Mouse (Mus musculus) lung, postnatal 25 days (tissue): Measurements from ENCODE around the gene Boc.

Source experiments
- DNase-seq: peaks from one replicate; pipeline ENCODE4 v3.0.0; 2022; ENCODE audit warnings: low spot score

The Boc gene

DNA sequence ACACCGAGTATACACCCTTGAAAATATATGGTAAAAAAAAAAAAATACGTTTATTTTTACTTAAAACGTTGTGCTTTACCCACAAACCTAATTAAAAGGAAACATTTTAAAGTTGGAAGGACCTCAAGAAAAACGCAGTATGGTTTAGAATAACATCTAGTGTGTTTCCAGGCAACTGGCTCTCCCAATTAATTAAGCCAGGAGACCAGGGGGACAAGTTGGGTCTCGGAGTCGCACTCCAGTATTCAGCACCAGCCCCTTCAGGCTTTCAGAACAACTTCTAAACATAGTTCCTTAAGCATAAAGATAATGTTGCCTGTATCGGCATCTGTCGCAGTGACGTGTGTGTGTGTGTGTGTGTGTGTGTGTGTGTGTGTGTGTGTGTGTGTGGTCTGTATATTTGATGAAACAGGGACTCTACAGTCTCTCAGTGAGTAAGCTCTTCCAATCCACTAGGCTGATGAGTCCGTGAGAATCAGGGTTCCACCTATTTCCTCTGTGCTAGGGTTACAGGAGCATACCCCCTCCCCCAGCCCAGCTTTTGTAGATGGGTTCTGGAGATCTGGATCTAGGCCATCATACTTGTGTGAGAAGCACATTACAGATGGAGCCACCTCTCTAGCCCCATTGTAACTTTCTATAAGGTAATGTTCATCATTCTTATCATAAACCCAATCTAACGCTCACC is 31.3 kb downstream of the Boc start:
- no peak for DNase-seq

DNA sequence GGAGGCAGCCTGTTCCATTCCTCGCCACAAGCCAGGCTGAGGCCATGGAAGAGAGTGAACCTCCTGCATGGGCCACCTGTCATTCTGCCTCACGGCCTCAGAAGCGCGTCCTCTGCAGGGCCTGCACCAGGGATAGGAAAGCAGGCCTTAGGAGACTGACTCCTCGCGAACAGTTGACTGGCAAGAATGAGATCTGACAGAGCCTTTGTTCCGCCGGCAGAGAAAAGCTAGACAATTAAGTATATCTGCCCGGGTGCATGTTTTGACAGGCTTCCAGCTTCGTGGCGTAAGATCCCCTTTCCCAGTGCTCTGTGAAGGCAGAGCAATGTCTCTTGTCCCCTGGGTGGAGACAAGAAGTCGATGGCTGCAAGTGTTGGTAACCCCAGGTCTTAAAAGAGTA is 32.0 kb downstream of the Boc start:
- DNase-seq, result no peak

DNA sequence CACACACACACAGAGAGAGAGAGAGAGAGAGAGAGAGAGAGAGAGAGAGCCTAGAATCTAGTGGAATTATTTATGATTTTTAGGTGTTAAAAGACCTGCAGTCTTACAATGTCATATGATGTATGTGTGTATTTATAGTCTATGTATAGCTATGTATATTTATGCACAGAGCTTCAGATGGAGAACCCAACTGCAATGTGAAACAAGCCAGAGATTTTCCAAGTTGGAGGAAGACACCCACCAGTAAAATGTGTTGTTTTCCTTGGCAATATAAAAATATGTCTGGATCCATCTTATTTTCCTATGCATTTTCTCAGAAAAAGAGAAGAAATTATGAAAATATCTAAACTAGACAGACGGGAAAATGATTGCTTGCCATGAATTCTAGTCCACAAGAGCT is 32.7 kb downstream of the Boc start:
- DNase-seq, result no peak

DNA sequence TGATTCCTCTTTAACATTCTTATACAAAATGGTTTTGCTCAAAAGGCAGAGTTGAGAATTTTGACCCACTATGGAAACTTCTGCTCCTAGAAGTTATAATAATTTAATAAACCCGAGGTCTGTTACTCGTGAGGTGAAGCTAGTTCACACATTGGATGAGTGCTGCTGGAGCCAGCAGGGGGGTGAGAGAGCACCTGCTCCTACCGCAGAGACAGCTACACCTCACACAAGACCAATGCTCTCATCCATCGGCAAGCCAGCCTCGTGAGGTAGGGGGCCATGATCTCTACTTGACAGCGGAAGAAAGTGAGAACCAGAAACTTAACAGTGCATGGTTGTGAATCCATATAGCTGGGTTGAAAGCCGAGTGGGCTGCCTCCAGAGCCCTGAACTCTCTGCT is 35.1 kb downstream of the Boc start:
- DNase-seq, result no peak

DNA sequence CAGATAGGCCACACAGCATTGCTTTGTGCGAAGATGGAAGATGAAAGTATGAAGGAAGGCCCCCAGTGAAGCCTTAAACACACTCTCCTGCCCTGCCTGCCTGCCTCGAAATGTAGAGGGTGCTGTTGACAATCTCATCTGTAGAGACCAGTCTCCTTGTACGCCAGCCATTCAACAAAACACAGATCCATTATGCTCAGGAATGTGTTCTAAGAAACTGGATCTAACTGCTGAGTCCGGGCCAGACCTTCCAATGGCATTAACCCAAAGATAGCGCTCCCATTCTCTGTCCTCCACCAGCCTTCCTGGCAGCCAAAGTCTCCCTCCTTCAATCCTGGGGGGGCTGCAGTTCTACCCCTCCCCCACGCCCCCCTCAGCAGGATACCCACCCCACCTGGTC is 42.2 kb downstream of the Boc start:
- DNase-seq, result no peak

DNA sequence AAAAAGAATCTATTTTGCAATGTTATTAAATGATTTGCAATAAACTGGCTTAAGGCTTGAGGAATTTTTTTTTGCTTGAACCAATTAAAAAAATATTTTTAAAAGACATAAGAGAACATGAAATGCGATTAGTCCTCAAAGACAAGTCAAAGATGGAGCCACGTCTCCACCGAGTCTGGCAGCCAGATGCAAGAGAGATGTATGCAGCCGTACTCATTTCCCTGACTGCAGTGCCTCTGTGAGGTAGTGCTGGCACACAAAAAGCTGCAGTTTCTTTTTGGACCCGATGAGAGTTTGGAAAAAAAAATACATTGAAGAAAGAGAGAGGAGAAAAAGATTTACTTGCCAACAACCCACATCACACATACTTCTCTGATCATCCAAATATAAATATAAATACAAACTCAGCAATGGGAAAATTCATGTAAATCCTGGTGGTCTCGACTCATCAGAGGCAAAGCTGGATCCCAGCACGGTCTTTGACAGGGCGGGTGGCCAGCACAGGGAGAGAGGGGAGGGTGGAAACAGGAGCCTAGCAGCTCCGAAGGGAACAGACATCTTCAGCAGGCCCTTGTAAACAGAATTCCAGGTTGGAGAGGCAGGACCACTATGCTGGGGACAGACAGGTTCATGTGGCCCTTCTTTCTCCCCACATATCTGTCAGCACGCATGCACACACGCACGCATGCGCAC is 48.0 kb downstream of the Boc start:
- DNase-seq, result no peak

DNA sequence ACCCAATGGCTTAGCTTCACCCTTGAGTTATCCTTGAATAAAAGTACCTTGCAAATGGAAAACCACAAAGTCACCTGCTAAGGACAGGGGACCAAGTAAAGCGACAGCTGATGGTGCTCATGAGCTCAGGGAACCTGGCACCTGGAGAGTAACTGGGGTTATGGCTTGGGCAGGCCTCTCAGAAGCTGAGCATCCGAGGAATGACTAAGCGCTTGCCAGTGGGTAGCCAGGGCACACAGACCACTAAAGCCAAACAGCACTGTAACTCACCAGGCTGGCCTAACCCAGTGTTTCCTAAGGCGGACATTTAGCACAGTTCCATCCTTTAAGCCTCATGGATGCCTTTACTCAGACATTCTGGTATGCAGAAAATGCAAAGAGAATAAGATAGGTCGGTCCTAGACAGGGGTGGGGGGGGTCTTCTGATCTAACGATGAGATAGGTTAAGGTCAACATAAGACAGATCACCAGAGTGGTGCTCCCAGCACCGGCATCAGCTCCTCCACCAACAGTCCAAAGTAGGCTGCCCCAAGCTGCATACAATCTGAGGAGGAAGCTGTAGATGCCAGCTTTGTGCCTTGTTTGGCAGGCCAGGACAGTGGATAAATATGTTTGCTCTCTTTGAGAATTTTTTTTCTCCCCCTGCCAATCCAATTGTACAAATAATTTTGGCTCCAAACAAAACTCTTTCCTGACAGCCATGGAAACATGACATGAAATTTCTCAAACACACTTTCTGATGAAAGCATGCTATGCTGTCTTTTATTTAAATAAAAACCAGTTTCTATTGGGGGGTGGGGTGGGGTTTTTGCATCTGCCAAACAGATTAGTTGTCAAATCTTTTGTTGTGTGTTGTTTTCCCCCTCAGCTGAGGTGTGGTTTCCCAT is 49.0 kb downstream of the Boc start:
- no peak for DNase-seq

DNA sequence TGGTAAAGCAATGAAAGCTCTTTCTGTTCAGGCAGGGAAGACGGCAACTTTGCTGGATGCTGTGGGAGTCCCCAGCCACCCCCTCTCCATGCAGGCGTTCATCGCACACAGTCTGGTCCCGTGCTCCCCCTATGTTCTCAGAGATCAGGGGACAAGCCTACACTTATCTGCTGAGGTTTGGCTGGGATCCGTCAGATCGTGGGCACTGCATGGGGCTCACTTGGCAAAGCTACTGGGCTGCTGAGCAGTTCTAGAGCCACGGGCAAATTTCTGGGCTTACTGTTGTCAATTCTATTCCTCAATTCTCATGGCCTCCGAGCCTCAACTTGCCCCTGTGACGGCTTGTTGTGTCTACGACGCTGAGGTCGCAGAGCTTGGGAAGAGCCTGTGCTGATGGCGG is 49.9 kb downstream of the Boc start:
- DNase-seq, result no peak

DNA sequence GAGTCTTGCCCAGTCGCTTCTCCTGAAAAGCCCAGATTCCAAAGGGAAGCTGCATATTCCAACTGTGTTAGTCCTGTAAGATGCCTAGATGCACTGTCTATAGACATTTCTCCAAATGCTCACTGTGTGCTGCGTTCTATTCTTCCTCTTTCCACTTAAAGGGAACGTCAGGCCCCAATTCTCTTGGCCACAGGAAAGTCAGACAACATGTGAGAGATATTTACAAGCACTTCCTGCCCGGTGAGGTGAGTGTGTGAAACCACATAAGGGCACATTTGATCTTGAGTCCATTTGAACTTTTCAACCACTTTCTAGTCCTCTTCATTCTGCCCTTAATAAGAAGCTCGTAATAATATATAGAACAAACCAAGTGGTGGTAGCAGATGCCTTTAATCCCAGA is 50.7 kb downstream of the Boc start:
- no peak for DNase-seq

DNA sequence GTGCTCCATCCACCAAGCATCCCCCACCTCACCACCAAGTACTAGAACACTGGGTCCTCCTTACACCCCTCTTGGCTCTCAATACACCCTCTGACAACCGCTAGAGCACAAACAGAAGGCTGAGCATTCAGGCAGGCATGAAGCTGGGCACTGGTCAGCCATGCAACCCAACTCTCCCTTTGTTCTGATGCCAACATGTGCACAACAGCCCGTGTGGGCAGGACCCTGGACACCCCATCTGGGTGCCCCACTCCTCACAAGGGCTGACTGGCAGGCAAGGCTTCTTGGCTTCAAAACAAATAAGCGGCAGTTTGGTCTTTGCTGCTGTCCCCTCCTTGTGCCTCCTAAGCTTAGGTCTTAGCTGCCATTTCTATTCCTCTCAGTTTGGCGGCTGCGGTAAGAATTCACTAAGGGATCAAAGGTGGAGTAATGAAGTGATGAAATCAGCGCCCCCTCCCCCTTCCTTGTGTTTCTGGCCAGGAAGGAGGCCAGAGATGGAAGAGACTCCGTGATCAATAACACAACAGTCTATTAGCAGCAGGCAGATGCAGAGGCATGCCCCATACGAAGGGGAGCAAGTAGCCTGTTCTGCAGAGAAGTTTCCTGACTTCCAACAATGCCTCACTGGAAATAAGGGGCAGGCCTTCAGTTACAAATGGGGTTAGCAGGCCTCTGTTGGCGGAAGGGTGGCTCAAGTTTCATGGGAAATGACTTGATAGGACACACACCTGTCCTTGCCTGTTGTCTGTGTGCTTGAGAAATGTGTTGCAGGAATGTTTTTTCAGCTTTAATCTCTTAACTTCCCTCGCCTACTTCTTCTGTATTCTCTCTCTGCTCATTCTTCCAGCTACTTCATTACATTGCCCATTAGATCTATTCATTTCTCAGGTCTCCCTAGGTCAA is 51.4 kb downstream of the Boc start:
- DNase-seq, result no peak

DNA sequence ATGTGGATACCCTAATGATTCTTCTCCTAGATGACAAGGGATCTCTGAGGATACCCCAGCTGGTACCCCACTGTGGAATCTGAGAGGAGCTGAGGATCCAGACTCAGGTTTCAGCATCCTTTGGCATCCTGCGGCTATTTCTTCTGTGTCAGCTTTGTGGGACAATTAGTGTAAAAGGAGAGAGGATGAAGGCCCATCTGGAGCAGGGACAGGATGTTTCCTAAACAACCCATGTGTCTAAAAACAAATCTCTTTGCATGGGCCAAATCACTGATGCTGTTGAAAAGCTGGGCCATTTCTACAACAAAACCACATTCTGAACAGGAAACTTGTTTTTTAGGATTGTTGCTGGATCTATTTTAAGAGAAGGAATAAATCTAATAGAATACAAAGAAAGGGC is 53.5 kb downstream of the Boc start:
- DNase-seq, result no peak

DNA sequence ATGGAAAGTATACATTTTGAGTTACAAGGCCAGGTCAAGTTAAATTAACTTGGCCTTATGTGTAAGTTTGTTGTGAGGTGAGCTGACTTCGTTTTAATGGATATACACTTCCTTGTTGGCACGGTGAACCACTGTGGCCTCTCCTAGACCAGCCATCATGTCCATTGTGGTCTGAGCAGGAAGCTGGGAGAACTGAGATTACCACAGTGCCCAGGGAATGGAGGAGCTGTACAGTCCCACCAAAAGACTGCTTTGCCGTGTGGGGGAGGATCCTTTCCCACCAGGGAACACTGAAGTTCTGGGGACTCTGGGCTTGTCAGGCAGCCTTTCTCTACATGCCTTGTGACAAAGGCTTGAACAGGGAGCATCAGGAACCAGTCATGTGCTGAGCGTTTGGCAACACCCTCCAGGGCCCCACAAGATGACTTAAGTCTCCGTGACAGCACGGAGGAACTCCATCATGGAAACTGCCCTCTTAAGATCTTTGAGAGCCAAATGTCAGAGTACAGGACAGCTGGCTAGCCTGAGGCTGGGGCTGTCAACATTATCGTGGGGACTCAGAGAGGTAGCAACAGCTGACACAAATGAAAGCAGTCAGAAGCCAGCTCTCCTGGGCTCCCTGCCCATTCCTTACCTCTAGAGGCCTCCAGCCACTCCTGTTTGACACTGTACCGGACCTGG is 55.7 kb downstream of the Boc start:
- no peak for DNase-seq

DNA sequence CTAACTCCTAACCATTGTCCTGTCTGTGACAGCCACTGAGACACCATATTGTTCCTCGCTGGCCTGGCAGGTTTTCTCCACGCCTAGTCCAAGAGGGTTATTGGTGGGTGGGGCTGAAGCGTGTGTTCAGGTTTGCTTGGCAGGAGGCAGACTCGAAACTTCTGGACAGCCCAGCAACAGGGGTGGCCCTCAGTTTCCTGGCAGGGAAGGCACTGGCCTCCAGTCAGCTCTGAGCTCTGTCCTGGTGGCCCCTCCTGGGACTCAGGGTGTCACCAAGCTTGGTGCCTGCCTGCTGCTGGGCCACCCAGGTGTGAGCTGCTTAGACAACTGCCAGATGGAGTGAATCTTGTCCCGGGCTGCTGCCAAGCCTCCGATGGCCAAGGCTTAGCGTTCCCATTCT is 56.4 kb downstream of the Boc start:
- DNase-seq, result no peak

DNA sequence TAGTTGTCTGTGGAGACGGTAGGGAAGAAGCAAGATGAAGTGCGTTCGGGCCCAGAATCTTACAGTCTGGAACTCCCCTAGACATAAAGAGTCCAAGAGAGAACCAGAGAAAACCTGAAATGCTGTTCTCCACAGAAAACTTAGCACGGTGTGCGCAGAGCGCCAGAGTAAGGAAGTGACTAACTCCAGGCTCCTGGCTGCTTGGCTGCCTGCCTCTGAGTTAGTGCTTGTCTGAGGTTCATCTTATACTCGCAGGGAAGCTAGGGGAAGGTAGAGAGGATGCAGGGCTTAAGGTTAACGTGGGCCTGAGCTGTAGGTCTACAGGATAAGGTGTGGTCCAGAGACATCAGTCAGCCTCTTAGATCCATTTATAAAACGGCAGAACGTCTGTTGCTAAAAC is 56.9 kb downstream of the Boc start:
- DNase-seq, result no peak

DNA sequence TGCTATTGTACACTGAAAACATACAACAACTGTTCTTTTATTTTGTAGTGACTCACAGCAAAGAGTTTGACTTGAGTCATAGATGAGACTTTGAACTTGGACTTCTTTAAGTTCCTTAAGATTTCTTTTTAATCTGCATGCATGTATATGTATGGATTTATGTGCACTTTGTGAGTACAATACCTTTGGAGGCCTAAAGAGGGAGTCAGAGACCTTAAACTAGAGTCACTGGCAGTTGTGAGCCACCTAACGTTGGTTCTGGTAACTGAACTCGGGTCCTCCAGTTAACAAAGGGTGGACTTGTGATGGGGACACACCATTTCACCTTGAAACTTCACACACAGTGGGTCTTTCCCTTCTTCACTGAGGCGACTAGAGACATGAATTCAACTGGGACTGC is 60.2 kb downstream of the Boc start:
- no peak for DNase-seq

DNA sequence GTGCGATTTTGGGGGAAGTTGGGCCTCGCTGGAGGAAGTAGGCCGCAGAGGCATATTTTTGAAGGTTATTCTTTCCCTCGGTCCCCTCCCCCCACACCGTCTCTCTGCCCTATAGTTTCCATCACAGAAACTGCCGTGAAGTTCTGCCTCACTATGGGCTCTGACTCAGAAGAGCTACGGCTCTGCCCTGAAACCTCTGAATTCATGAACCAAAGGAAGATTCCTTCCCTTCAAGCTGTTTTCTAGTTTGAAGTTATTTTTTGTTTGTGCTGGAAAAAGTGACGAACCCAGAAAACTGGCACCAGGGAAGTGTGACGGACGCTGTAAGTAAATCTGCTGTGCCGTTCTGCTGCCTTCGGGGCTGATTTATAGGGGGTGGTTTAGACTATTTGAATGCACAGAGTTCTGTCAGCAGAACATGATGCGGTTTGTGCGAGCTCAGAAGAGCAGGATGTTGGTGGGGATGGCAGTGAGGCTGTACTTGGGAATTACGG is 61.7 kb downstream of the Boc start:
- no peak for DNase-seq

DNA sequence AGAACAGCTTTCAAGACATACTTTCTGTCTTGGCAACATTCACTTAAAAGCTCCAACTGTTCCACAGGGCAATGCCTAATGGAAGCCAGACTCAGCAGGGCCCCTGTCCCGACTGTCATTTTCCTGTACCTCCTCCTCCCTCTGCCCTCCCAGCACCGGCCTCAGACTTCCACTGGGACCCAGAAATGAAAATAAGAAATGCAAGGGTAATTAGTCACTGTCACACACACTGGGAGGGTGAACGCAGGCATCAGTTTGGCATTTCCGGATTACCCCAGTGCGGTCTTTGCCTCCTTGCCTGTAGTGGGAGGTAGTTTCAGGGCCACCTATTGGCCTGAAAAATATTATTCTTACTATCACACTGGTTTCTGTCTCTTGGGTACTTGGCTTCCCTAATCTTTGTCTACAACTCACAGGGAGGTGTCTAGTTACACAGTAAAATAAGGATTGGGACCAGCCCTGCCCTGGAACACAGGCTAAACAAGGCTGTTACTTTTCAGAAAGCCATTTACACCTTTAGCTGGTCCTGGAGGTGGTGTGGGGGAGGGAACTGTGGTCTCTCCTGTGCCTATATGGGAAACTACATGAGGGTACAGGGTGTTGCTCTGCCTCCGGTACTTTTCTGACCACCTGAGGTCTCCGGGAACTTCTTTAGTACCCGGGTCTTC is 64.1 kb downstream of the Boc start:
- DNase-seq, result no peak

DNA sequence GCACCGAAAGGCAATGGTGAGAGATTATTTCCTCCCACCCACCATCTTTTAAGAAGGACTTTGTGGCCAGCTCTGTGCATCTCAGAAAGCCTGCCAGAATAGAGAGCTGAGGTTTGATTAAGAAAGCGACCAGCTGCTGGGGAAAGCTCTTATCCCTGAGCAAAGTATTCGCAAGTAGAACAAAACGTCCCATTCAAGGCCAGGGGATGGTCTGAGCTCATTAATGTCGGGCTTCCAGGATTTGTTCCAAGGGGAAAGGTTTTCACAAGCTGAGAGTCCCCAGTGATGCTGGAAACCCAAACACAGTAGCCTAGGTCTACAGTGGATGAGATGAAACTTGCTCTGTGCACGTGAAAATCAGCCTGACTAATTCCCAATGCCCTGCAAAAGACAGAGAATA is 64.8 kb downstream of the Boc start:
- DNase-seq, result peak; percentile 57

DNA sequence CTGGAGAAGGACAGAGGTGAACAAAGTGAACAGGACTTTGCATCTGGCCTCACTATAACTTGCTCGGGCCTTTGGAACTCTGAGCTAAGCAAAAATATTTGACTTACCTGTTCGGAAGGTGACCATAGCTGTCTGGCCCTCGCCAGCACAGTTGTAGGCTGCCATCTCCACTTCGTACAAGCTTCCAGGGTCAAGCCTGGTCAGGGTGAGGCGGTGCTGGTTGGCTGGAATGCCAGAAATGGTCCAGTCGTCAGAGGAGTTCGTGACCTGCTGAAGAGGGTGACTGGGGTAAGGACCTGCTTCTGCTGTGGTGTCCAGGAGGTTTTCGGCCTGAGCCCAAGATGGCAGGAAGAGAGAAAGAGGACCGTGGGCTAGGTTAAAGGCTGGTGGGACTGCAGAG is 66.0 kb downstream of the Boc start:
- DNase-seq, result no peak

DNA sequence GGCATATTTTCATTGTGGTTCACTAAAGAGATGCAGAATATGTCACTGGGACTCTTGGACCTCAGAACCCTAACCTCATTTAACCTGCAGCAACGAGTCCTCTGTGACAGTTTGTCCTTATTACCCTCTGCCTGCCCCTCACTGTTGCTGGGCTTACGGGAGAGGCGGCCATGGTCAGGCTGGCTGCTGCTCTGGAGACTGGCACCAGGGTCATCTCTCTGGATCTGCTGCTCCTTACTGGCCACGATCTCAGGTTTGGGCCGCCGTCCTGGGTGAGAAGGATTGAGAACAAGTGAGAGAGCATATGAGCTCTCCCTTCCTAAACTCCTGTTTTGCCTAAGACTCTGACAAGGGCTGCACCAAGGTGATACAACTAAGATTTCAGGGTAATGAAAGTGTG is 66.5 kb downstream of the Boc start:
- no peak for DNase-seq

DNA sequence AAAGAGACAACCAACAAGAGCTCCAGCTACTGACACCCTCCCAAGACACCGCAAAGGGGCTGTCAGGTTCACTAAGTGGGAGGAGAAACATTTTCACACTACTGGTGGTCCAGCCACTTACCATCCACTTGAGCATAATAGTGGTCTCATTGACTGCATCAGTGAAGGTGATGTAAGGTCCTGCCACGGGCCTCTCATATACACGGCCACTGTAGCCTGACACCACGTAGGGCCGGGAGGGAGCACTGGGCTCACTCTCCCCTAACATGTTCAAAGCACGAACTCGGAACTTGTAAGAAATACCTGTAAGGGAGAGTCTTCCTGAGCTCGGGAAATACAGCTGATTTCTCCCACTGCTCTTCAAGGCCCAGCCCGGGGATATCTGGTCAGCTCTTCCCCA is 67.6 kb downstream of the Boc start:
- no peak for DNase-seq
